Mouse (Mus musculus) C2C12 (cell line): Measurements from ENCODE around the gene Acsl1.

Experiments
- CEBPB ChIP-seq: IDR thresholded peaks from one replicate; pipeline ENCODE4 v1.6.1; 2011; ENCODE audit warnings: low read depth, mild to moderate bottlenecking, control low read depth, moderate library complexity
- CTCF ChIP-seq: IDR thresholded peaks from one replicate; pipeline ENCODE4 v1.5.1; 2011; ENCODE audit not compliant: control insufficient read depth, insufficient read depth, insufficient read length
- FOSL1 ChIP-seq: IDR thresholded peaks from one replicate; pipeline ENCODE4 v1.8.0; 2011; ENCODE audit warnings: mild to moderate bottlenecking, low read length; ENCODE audit not compliant: poor library complexity, insufficient read depth, severe bottlenecking
- MAX ChIP-seq: IDR thresholded peaks from one replicate; pipeline ENCODE4 v1.6.1; 2011; ENCODE audit warnings: mild to moderate bottlenecking, control low read depth
- MYOD1 ChIP-seq: IDR thresholded peaks from one replicate; pipeline ENCODE4 v1.6.1; 2011; ENCODE audit warnings: low read depth; ENCODE audit not compliant: control insufficient read depth, insufficient read length
- USF1 ChIP-seq: IDR thresholded peaks from one replicate; pipeline ENCODE4 v1.6.1; 2011; ENCODE audit warnings: low read depth, mild to moderate bottlenecking, control low read depth, moderate library complexity

- TF ChIP-seq CTCF (no peak), MAX (no peak), MYOD1 (no peak), FOSL1 (no peak), CEBPB (no peak), USF1 (no peak)
Measured at GRCm38 (mm10) chr8:46499376-46500061, 28.7 kb downstream of the Acsl1 start.
